Mouse (Mus musculus): ENCODE data around the gene Tpm1.

Gene Tpm1

GRCm38 (mm10) chr9:66988198-66988887 lies 60.9 kb downstream of the Tpm1 start:
- peak; percentile 88 for DNase-seq (ENCODE audit: low read depth, low spot score)

- DNase-seq (ENCODE audit: low read depth, low spot score): no peak
These were observed 63.8 kb downstream of the Tpm1 start for GRCm38 (mm10) chr9:66985377-66985776.

- no peak for DNase-seq (ENCODE audit: low read depth, low spot score)
These were observed 67.1 kb downstream of the Tpm1 start for GRCm38 (mm10) chr9:66982085-66982484.

- DNase-seq (ENCODE audit: low read depth, low spot score): peak; percentile 82
These were observed 68.7 kb downstream of the Tpm1 start for GRCm38 (mm10) chr9:66980458-66980857.

GRCm38 (mm10) chr9:66978468-66978867 lies 70.7 kb downstream of the Tpm1 start:
- DNase-seq (ENCODE audit: low read depth, low spot score): peak; percentile 31

- DNase-seq (ENCODE audit: low read depth, low spot score): no peak
These were observed 71.2 kb downstream of the Tpm1 start for GRCm38 (mm10) chr9:66977982-66978381.

- no peak for DNase-seq (ENCODE audit: low read depth, low spot score)
These were observed 72.1 kb downstream of the Tpm1 start for GRCm38 (mm10) chr9:66977121-66977520.

GRCm38 (mm10) chr9:66975239-66975645 lies 74.0 kb downstream of the Tpm1 start, which contains the start of gene Lactb:
Gene Lactb (minus strand): TSS chr9:66975484.
- peak; percentile 91 for DNase-seq (ENCODE audit: low read depth, low spot score)

GRCm38 (mm10) chr9:66974721-66975225 lies 74.4 kb downstream of the Tpm1 start:
- DNase-seq (ENCODE audit: low read depth, low spot score): peak; percentile 75
